Mouse (Mus musculus) spleen, postnatal 0 days (tissue): Measurements from ENCODE around the gene Fam186a. TPM values are rescaled to one million over a fixed set of nuclear protein-coding genes. Genes with fewer than 3 reads are reported as not detected.

Source experiments
- polyA plus RNA-seq: library from polyadenylated mRNA; unstranded; fragments of >200 nt; fragmentation: Nextera tagmentation; extraction: Ambion mirVana; gene quantifications from 2 replicates; pipeline ENCODE4 v1.2.1, GENCODE M21; 2015

Fam186a gene
- not detected in 2 replicates for polyA plus RNA-seq

GRCm38 (mm10) chr15:99966961-99967360 lies at the start of gene Fam186a:
Gene Fam186a, minus strand, starts transcription at chr15:99967061.

GRCm38 (mm10) chr15:99969765-99970164 lies 2.9 kb upstream of the Fam186a start, which contains the start of gene Larp4:
Gene Larp4, plus strand, starts transcription at chr15:99970065.

DNA sequence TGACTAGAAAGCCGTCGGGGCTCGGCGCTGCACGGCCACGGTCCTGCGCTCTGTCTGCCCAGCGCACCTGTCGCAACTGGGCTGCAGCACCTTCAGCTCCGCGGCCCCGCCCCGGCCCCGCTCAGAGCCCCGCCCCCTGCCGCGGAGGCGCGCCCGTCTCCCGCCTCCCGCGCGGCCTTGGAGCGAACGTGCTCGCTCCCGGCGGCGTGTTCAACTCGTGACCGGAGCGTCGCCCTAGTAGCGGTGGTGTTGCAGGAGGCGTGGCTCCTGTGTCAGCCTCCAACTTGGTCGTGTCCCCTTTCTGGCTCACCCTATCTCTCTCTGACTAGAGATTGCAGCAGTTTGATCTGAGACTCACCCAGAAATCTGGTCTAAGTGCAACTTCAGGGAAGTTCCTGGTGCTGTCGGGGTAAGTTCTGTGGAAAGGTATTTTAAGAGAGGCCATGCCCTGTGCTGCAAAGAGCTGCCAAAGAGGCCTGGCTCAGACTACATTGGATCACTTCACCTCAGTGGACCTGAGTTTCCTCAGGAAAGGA lies 91.5 kb downstream of the Fam186a start, which contains the start of gene Lima1:
Gene Lima1 (minus strand): TSS at position 123 of the 536 bp plus-strand sequence.

Other genes with a start within 250 kb of the Fam186a start
- 0.19 and 0.33 TPM in 2 replicates for gene Gpd1, start 249.5 kb downstream of the Fam186a start, polyA plus RNA-seq
- gene Cox14, start 241.4 kb downstream of the Fam186a start, polyA plus RNA-seq, result 115 and 136 TPM in 2 replicates
- 15.5 and 20.6 TPM in 2 replicates for gene Cers5, start 194.2 kb downstream of the Fam186a start, polyA plus RNA-seq
- 8.8 and 11.4 TPM in 2 replicates for gene Lima1, start 91.6 kb downstream of the Fam186a start, polyA plus RNA-seq
- 17.3 and 19.3 TPM in 2 replicates for gene Larp4, start 3.0 kb upstream of the Fam186a start, polyA plus RNA-seq
- gene Dip2b, start 71.6 kb upstream of the Fam186a start, polyA plus RNA-seq, result 4.3 and 6.2 TPM in 2 replicates